Mouse (Mus musculus): ENCODE measurements around the gene Arhgdig.
"Not testable (repeated sequence)": the region's sequence is repeated elsewhere in the genome, so short reads cannot be mapped to it uniquely, and the experiment has no call there.

DNA sequence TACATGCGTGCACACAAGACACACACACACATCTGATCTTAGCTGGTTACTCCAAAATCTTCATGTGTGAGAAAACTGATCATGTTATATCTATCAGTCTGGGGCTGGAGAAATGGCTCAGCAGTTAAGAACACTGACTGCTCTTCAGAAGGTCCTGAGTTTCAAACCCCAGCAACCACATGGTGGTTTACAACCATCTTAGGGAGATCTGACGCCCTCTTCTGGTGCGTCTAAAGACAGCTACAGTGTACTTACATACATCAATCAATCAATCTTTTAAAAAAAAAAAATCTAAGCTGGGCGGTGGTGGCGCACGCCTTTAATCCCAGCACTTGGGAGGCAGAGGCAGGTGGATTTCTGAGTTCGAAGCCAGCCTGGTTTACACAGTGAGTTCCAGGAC, 16.1 kb downstream of the Arhgdig start:
- not testable (repeated sequence) for TF ChIP-seq CTCF, POLR2A (IDR thresholded peaks at IDR 0.05; ENCODE audit: insufficient read depth, low read depth, low read length)
